Mouse (Mus musculus) neutrophil, adult 83 days (primary cell): Measurements from ENCODE around the gene Slc22a2. TPM values are rescaled to one million over a fixed set of nuclear protein-coding genes. Genes with fewer than 3 reads are reported as not detected.

Experiments
- total RNA-seq, 2 experiments: library from RNA; stranded (reverse); gene quantifications; one replicate each; pipeline ENCODE4 v1.2.4; 2023

Gene Slc22a2
- total RNA-seq, result not detected

DNA sequence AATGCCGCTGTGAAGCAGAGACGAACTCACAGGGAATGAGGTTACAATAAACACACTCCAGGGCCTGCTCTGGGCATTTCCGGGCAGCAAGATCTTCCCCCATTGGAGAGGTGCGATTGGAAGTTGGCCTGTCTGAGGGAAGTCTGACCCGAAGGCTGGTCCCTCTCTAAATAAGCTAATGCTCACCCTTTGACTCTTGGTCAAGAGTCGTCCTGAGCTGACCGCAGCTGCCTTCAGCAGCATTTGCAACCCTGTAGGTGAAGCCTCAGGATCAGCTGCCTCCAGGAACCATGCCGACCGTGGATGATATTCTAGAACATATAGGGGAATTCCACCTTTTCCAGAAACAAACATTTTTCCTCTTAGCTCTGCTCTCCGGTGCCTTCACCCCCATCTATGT, at the start of gene Slc22a2:
Gene Slc22a2 (plus strand): TSS at position 142 of the 400 bp plus-strand sequence.

DNA sequence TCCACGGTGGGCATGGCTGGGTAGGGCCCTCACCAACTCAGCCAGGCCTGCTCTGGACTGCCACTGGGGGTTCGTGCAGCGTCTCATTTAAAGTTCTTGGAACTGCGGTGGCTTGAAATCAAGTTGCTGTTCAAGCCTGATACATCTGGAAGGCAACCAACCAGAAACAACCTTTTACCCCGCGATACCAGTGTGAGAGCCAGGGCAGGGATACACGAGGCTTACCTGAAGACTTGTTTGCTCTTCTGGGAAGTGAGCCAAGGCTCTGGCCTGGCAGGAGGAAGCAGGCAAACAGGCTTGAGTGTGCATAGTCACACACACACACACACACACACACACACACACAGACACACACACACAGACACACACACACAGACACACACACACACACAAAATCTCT, 91.7 kb downstream of the Slc22a2 start, which contains the start of gene Slc22a1:
Gene Slc22a1 (minus strand): TSS at position 184 of the 400 bp plus-strand sequence.

Other genes with a start within 250 kb of the Slc22a2 start
- gene Plg, start 205.5 kb upstream of the Slc22a2 start, total RNA-seq, result not detected
- under 1 TPM; 0.60 to 0.77 TPM for gene Slc22a3, start 76.4 kb upstream of the Slc22a2 start, total RNA-seq
- gene Slc22a1, start 91.7 kb downstream of the Slc22a2 start, total RNA-seq, result not detected
- 10 to 100 TPM; 26.3 to 30.7 TPM for gene Igf2r, start 185.5 kb downstream of the Slc22a2 start, total RNA-seq